ENCODE assay signal across 9 mouse cellular contexts in the genomic region with DNA sequence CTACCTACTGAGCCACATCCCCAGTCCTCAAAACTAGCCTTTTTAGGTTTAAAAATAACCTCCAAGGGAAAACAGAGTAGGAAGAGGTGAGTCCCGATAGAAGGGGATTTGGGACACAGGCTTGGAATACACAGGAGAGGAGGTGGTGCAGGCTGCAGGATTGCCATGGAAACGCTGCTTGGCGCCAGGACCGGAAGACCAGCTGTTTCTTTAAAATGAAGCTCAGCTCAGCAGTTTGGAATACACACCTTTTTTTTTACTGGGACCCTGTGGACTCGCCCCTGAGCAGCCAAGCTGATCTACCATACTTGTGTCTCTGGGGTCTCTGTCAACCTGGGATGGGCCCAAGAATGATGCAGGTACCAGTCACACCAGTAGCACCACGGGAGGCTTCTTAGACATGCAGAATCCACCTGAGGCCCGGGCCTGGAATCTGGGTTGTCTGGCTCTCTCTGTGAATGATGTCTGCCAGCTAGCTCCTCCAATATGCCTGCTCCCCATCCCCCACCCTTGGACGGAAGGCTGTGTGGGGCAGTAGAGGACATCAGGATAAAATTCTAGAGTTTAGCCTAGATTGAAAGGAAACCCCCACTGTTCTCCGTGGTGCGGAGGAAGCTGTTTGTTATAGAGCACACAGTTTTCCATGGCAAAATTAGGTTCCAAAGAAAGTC. TPM values are rescaled to one million over a fixed set of nuclear protein-coding genes. Genes with fewer than 3 reads are reported as not detected.
DNase-seq lines count a peak whose midpoint lies in the region; ATAC-seq and TF ChIP-seq lines count a peak whose summit lies in the region.
"Had no signal": no experiment of that assay in that cellular context is flagged by ENCODE, and none has a peak within 500 bp of the region (broad histone marks: within the 10 kb centered on the region; RNA-seq: fewer than 3 reads in every experiment).

No protein-coding gene starts in this region.

- H3K36me3 ChIP-seq in embryonic facial prominence, embryonic 11.5 days (replicated peaks; ENCODE audit: control insufficient read depth, insufficient read depth, low read depth, low read length) = no peaks in the 10 kb centered on the region
- H3K36me3 ChIP-seq in midbrain, embryonic 14.5 days (ENCODE audit: control insufficient read depth, insufficient read depth, low read length) = no peaks in the 10 kb centered on the region

- whole genome bisulfite sequencing in cerebellum, adult 2 months = 7% methylated on average over 10 of the region's 10 CpGs
- 18% methylated on average over 10 of the region's 10 CpGs for WGBS in embryonic facial prominence, embryonic 11.5 days
- WGBS in midbrain, embryonic 14.5 days = 12% methylated on average over 10 of the region's 10 CpGs

- no peak for TF ChIP-seq CTCF in cerebellum, adult 2 months (IDR thresholded peaks at IDR 0.05; ENCODE audit: borderline replicate concordance, insufficient read depth, low read depth, low read length)
- TF ChIP-seq CTCF in layer of hippocampus, adult 2 months (conservative IDR thresholded peaks at IDR 0.05) = no peak

- H3K4me3 ChIP-seq in cerebellum, adult 2 months (replicated peaks; ENCODE audit: insufficient read depth, low read depth, low read length) = no peak overlapping the region
- no peak overlapping the region for H3K4me3 ChIP-seq in embryonic facial prominence, embryonic 11.5 days (ENCODE audit: low read depth, low read length)
- H3K4me3 ChIP-seq in layer of hippocampus, adult 2 months = no peak overlapping the region; the same call in 1 of the 2 replicates
- H3K4me3 ChIP-seq in midbrain, embryonic 14.5 days (replicated peaks; ENCODE audit: low read depth, low read length) = no peak overlapping the region
- H3K4me3 ChIP-seq: myocyte had no signal

- DNase-seq in cerebellum, adult 2 months = peak; percentile 63 to 64
- DNase-seq in embryonic facial prominence, embryonic 11.5 days (ENCODE audit: low spot score) = peak; percentile 43
- DNase-seq in layer of hippocampus, adult 2 months (ENCODE audit: low spot score in 2 of 2) = peak; percentile 69 to 75
- peak; percentile 63 for DNase-seq in midbrain, embryonic 14.5 days
- no peak for DNase-seq in natural killer cell, adult 2 months (ENCODE audit: low spot score in 2 of 2)
- DNase-seq in heart, postnatal 4 days = no peak
- DNase-seq in ovary, postnatal 36 days (ENCODE audit: low spot score) = no peak
- no peak for DNase-seq in adrenal gland, postnatal 10 days

- no peak for ATAC-seq in embryonic facial prominence, embryonic 11.5 days (replicated peaks; ENCODE audit: insufficient number of reproducible peaks, low FRiP score, low TSS enrichment, low read depth)
- no peak for ATAC-seq in midbrain, embryonic 14.5 days (ENCODE audit: low FRiP score, low TSS enrichment)

- H3K9me3 ChIP-seq in embryonic facial prominence, embryonic 11.5 days (replicated peaks; ENCODE audit: control insufficient read depth, low read length) = no peaks in the 10 kb centered on the region
- no peaks in the 10 kb centered on the region for H3K9me3 ChIP-seq in midbrain, embryonic 14.5 days (ENCODE audit: control insufficient read depth, low read length)

- H3K9ac ChIP-seq in embryonic facial prominence, embryonic 11.5 days (replicated peaks; ENCODE audit: low read length) = no peak overlapping the region
- H3K9ac ChIP-seq in midbrain, embryonic 14.5 days (replicated peaks; ENCODE audit: low read length) = no peak overlapping the region

- peaks cover 46% of the 10 kb centered on the region for H3K4me1 ChIP-seq in cerebellum, adult 2 months (ENCODE audit: control insufficient read depth, insufficient read depth, low read length)
- no peaks in the 10 kb centered on the region for H3K4me1 ChIP-seq in embryonic facial prominence, embryonic 11.5 days (ENCODE audit: control insufficient read depth, insufficient read depth, low read length)
- peaks cover 15% of the 10 kb centered on the region for H3K4me1 ChIP-seq in midbrain, embryonic 14.5 days (ENCODE audit: control insufficient read depth, insufficient read depth, low read length)

- peak overlapping the region; percentile 94 for H3K27ac ChIP-seq in cerebellum, adult 2 months (ENCODE audit: insufficient read depth, low read length)
- no peak overlapping the region for H3K27ac ChIP-seq in embryonic facial prominence, embryonic 11.5 days (replicated peaks; ENCODE audit: low read depth, low read length)
- peak overlapping the region; percentile 82 for H3K27ac ChIP-seq in layer of hippocampus, adult 2 months
- peak overlapping the region; percentile 66; the same call in 1 of the 2 replicates for H3K27ac ChIP-seq in midbrain, embryonic 14.5 days (replicated peaks; ENCODE audit: low read depth, low read length)

- H3K4me2 ChIP-seq in embryonic facial prominence, embryonic 11.5 days (ENCODE audit: low read depth, low read length) = no peak overlapping the region
- H3K4me2 ChIP-seq in midbrain, embryonic 14.5 days (ENCODE audit: low read length) = 0 out of 2 replicates have a peak overlapping the region, but pooled peaks have one; percentile 10

- TF ChIP-seq POLR2A in cerebellum, adult 2 months (IDR thresholded peaks at IDR 0.05; ENCODE audit: borderline replicate concordance, insufficient read depth, low read length) = no peak

- H3K27me3 ChIP-seq in cerebellum, adult 2 months (ENCODE audit: control insufficient read depth, insufficient read depth, low read length) = no peaks in the 10 kb centered on the region
- H3K27me3 ChIP-seq in embryonic facial prominence, embryonic 11.5 days (ENCODE audit: control insufficient read depth, insufficient read depth, low read length) = no peaks in the 10 kb centered on the region
- H3K27me3 ChIP-seq in midbrain, embryonic 14.5 days (ENCODE audit: control insufficient read depth, insufficient read depth, low read length) = no peaks in the 10 kb centered on the region

RNA-seq across cellular contexts. Expression of gene Syt13, which starts 19.5 kb away (rescaled TPM):
- 110 and 115 TPM in 2 replicates for polyA plus RNA-seq in cerebellum, adult 2 months (2012; rRNA removed)
- polyA plus RNA-seq in embryonic facial prominence, embryonic 11.5 days (2014; fragmentation: Nextera tagmentation; extraction: Ambion mirVana) = 9.0 and 10.5 TPM in 2 replicates
- total RNA-seq in layer of hippocampus, adult 2 months (2021) = 100 to 1,000 TPM; 153 to 163 TPM
- 44.9 and 48.9 TPM in 2 replicates for polyA plus RNA-seq in midbrain, embryonic 14.5 days (2014; fragmentation: Nextera tagmentation; extraction: Ambion mirVana)
- under 1 TPM; 0.17 to 0.41 TPM for total RNA-seq in heart, postnatal 4 days (2021)
- total RNA-seq in adrenal gland, postnatal 10 days (2021) = 1 to 10 TPM in 1 of 2 experiments, under 1 TPM in 1; 0.97 to 1.1 TPM

Comparison
In these comparisons a context has a peak if more than half of its experiments do, and no peak if none do; other contexts are left out.
1. DNase-seq: peak in cerebellum, adult 2 months (2 of 2), embryonic facial prominence, embryonic 11.5 days (single experiment), layer of hippocampus, adult 2 months (2 of 2) and midbrain, embryonic 14.5 days (single experiment); none in natural killer cell, adult 2 months (0 of 2), heart, postnatal 4 days (single experiment), ovary, postnatal 36 days (single experiment) and adrenal gland, postnatal 10 days (single experiment).
2. RNA of gene Syt13, which starts 19.5 kb away (total RNA-seq): 153 to 163 TPM in layer of hippocampus, adult 2 months; 0.97 to 1.1 TPM in adrenal gland, postnatal 10 days and 0.17 to 0.41 TPM in heart, postnatal 4 days; every median in the first group is over 10 times any median in the second.